Mouse (Mus musculus): Measurements from ENCODE around the gene Sars.

The Sars gene

DNA sequence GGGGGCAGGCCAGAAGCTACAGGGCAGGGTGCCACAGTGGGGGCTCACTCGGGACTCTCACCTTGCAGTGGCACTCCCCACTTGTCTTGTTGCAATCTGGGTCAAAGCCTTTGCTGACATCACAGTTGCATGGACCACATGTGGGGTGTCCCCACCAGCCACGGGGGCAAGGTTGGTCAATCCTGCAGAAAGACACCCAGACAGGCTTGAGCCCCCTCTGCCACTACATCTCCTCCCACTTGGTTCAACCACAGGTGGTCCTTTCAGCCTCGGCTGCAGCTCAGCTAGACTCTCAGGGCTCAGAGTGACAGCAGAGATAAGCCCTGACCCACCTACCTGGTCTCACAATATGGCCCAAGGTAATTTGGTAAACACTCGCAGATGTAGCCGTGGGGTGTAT, 44.6 kb downstream of the Sars start:
- ATAC-seq (ENCODE audit: insufficient number of reproducible peaks, low FRiP score, low TSS enrichment) = no peak

DNA sequence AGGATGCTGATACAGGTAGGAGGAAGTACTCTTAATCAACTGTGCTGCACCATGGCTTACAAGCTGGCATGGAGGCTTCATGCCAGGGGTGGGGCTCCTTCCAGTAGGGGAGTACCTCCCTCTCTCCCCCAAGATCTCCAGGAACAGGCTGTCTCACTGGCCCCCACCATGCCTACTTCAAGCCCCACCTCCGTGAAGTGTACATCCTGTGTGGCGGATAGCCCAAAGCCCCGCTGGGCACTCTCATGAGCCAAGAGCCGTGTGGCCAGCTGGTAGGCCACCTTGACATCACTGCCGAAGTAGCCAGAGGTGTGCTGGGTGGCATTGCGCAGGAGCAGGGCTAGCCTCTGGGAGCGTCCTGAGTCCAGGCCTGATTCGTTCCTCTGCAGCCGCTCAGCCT, 46.7 kb downstream of the Sars start:
- ATAC-seq (ENCODE audit: insufficient number of reproducible peaks, low FRiP score, low TSS enrichment) = no peak

DNA sequence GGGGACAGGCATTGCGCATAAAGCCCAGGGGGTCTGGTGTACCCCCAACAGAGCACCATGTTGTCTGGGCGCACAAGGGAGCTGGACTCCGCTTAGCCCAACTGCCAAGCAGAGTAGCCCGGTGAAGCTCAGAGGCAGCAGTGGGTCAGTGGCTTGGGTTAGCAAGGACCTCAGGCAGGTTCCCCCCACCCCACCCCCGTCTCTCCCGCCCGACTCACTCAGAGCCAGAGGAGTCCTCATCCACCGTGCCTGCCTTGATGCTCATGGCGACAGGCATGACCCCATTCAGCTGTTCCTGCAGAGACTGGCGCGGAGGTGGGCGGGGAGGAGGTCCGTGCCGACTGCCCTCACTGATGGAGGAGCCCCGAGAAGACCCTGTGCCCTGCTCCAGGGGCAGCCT, 52.2 kb downstream of the Sars start:
- ATAC-seq (ENCODE audit: insufficient number of reproducible peaks, low FRiP score, low TSS enrichment) = no peak

DNA sequence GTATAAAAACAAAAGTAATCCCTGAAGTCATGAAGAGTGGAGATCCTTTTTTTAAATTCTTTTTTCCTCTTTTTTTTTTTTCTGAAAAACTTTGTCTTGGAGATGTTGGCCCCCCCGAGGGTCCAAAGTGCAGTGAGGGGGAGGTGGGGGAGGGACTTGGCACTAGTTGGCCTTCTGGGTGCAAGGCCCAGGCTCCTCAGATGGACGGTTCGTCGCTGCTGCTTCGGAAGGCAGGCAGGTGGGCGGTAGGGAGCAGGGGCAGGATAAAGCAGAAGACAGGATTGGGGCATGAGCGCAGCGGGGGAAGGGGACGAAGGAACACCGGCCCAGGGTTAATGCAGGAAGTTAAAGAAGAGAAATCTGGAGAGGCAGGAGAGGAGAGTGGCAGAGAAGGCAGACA, 52.7 kb downstream of the Sars start:
- ATAC-seq (ENCODE audit: insufficient number of reproducible peaks, low FRiP score, low TSS enrichment) = no peak

DNA sequence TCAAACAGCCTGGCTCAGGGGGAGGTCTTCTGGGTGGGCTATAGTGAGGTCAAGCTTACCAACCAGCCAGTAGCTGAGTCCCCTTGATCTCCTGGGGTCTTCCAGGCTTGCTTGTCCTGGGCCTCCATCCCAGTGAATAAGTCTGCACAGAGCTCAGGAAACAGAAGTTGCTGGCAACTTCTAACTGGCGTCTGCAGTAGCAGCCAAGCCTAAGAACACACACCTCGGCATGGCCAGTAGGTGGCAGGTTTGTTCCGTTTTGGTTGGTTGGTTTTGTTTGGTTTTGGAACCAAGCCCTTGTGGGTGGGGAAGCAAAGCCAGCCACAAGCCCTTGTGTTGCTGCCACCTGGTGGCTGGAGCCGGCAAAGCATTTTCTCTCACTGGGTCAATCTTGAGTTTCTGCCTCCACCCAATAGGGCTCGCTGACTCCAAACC, 55.9 kb downstream of the Sars start:
- ATAC-seq (ENCODE audit: insufficient number of reproducible peaks, low FRiP score, low TSS enrichment) = peak; percentile 72

DNA sequence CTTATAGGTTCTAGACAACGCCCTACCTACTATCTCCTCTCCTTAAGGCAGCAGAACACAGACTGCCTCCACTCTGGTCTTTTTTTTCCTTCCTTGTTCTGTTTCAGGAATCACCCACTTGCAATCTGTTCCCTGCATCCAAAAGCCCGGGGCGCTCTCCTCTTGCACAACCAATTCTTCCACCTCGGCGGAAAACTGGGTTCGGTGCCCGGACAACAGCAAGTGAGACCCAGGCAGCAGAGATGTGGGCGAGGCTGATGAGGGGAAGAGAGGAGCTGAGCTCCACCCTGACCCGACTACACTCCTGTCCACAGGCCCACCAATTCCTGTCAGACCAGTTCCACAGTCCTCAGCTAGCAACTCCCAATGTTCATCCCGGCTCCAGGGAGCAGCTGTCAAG, 58.8 kb downstream of the Sars start:
- ATAC-seq (ENCODE audit: insufficient number of reproducible peaks, low FRiP score, low TSS enrichment) = no peak

DNA sequence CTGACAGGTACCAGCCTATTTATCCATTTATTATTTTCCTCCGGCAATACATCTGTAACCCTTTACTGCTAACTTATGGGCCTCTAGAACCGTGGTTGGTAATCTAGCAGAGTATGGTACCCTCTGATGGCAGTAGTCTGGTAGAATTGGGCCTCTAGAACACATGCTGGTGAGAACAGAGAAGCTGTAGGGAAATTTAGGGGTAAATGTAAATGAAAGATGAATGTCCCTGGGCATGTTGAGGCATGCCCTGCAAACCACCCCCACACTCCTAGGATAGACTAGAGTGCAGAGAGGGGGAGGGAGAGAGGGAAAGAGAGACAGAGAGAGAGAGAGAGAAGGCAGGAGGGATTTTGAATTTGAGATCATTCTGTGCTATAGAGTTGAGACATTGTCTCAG, 60.6 kb downstream of the Sars start:
- no peak for ATAC-seq (ENCODE audit: insufficient number of reproducible peaks, low FRiP score, low TSS enrichment)

DNA sequence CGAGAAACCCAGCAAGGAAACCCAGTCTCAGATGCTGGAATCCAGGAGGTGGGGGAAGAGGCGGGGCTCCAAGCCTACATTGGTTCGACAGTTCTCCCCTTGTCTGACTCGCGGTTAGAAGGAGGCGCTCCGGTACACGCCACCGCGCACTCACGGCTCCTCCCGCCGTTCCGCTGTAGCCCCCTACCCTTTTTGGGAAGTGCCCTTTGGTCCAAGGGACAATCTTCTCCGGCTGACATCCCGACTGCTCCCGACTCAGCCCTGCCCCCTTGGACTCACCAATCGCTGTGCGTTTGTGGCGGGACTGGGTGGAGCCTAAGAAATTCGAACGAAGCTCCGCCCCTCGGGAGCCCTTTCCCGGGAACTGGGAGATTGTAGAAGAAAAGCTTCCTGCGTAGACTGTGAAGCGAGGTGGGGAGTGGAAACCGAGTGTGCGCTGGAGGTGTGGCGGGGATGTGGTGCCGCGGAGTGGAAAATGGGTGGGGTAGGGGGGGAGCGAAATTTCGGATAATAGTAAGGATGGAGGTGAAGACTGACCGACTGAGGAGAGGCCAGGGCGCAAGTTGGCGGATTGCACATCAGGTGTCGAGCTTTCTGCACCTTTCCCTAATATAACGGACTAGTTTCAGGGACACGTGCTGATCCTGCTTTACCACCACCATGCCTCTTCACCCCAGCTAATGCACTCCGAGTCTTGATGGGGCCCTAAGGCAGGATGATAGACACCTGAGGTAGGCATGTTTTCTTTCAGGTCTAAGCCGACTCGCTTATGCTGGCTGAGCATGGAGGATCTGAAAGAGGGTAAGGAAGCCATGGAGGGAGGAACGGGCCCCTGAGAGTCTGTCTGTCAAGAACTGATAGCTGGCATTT, 61.3 kb downstream of the Sars start, which contains the start of gene Psrc1:
TSS of gene Psrc1 (plus strand) at position 355 of the 870 bp plus-strand sequence.
- peak; percentile 87 for ATAC-seq (ENCODE audit: insufficient number of reproducible peaks, low FRiP score, low TSS enrichment)

DNA sequence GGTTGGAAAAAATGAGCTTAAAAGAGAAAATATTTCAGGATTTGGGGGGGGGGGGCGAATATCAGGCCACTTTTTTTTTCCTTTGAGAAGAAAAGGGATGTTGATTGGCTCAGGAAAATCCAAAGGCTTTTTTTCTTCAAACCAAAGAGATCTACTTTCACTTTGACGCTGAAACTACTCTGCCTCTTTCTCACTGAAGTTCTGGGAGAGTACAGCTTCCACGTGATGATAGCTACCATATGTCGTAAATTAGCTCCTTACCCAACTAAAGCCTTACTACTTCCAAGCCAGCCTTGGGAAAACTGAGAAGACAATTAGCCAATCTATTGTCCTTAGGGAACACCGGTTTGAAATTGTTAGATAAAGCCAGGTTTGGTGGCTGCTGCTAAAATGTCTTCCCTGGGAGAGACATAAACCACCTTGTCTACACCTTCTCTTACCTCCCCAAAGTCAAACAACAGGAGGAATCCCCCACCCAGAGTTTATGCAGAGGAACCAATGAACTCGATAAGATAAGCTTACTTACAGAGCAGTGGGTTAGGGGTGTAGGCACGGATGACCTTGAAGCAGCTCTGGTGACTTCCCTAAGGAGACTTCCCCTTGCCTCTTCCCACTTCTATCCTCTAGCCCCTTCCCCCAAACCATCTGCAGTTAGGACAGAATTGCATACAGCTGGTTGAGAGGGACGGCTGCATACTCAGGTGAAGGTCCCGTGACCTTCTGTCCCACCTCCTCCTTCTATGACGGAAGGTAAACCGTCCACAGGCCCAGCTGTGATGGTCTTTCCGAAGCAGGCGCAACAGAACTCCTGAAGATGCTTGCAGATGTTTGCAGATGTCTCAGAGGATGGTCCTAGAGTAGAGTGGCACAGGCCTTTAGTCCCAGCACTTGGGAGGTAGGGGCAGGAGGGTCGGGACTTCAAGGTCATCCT, 62.8 kb downstream of the Sars start:
- no peak for ATAC-seq (ENCODE audit: insufficient number of reproducible peaks, low FRiP score, low TSS enrichment)

DNA sequence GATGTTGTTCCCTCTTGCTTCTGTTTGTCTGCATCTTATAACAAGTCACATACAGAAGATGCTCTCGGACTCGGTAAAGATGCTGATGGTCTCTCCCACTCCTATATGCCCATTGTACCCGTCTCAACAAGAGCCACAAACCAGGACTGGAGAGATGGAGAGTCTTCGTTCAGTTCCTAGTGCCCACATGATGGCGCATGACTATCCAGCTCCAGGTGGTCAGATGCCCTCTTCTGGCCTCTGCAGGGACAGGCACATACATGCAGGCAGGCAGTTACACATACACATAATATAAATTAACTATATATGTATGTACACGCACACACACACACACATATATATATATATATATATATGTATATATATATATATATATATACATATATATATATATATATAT, 64.3 kb downstream of the Sars start:
- no peak for ATAC-seq (ENCODE audit: insufficient number of reproducible peaks, low FRiP score, low TSS enrichment)

DNA sequence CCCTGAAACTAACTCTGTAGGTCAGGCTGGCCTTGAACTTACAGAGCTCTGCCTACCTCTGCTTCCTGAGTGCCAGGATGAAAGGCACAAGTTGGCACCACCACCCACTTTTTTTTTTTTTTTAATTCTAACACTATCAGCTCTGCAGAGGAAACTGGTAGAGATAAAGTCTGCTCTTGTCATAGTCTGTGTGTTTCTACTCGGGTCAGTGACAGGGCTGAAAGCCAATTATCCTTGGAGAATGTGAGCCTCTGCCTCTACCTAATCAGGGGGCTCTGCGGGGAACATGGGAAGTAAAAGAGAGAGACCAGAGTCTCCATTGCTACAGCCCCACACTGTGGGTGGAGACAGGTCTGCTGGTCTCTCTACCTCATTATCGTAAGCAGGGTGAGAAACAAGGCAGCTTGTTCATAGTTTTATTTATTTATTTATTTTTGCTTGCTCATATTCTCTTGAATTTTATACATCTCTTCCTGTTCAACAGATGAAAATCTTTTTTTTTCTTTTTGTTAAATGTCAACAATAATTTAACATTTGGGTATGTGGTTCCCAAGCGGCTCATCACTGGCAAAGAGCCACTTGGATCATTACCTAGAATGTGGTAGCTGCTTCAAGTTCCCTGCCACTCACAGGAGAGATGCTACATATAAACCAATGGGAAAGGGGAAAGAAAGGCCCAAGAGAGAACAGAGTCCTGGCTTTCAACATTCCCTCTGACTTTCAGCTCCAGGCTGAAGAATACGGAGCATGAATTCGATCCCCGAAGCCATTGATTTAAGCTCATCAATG, 65.9 kb downstream of the Sars start:
- no peak for ATAC-seq (ENCODE audit: insufficient number of reproducible peaks, low FRiP score, low TSS enrichment)
